Mouse (Mus musculus): ENCODE results near the gene Thap7. TPM values are rescaled to one million over a fixed set of nuclear protein-coding genes. Genes with fewer than 3 reads are reported as not detected.

The Thap7 gene
- polyA plus RNA-seq, 1 experiment = 115 TPM

- peak overlapping the region; percentile 33 for H3K4me3 ChIP-seq (ENCODE audit: insufficient read depth, low read depth, low read length)
- H3K27me3 ChIP-seq (replicated peaks; ENCODE audit: control insufficient read depth, insufficient read depth, low read length) = no peaks in the 10 kb centered on the region
- DNase-seq = peak; percentile 89
- no peaks in the 10 kb centered on the region; the same call in 1 of the 2 replicates for H3K4me1 ChIP-seq (ENCODE audit: control insufficient read depth, insufficient read depth, low read length)
- no peaks in the 10 kb centered on the region for H3K36me3 ChIP-seq (ENCODE audit: control insufficient read depth, insufficient read depth, low read length)
- no peak overlapping the region for H3K27ac ChIP-seq (ENCODE audit: insufficient read depth, low read depth, low read length)
- TF ChIP-seq POLR2A (IDR thresholded peaks at IDR 0.05; ENCODE audit: low read depth, low read length) (peak; percentile 26), CTCF (conservative IDR thresholded peaks at IDR 0.05; ENCODE audit: insufficient read depth, insufficient read length, low read depth, low read length) (no peak)
- WGBS = 13% methylated on average over 18 of the region's 18 CpGs
Measured at GRCm38 (mm10) chr16:17553910-17554685, 23.2 kb upstream of the Thap7 start.

- Histone ChIP-seq H3K27ac (ENCODE audit: insufficient read depth, low read depth, low read length) (no peak overlapping the region), H3K4me3 (ENCODE audit: insufficient read depth, low read depth, low read length) (no peak overlapping the region), H3K36me3 (ENCODE audit: control insufficient read depth, insufficient read depth, low read length) (no peaks in the 10 kb centered on the region), H3K27me3 (replicated peaks; ENCODE audit: control insufficient read depth, insufficient read depth, low read length) (no peaks in the 10 kb centered on the region), H3K4me1 (ENCODE audit: control insufficient read depth, insufficient read depth, low read length) (no peaks in the 10 kb centered on the region; the same call in 1 of the 2 replicates)
- WGBS = 77% methylated on average over 7 of the region's 7 CpGs
- TF ChIP-seq CTCF (conservative IDR thresholded peaks at IDR 0.05; ENCODE audit: insufficient read depth, insufficient read length, low read depth, low read length) (no peak), POLR2A (IDR thresholded peaks at IDR 0.05; ENCODE audit: low read depth, low read length) (no peak)
- DNase-seq = no peak
Measured at GRCm38 (mm10) chr16:17552837-17553236, 21.9 kb upstream of the Thap7 start.

- H3K4me3 ChIP-seq (ENCODE audit: insufficient read depth, low read depth, low read length) = no peak overlapping the region
- H3K4me1 ChIP-seq (ENCODE audit: control insufficient read depth, insufficient read depth, low read length) = no peaks in the 10 kb centered on the region
- no peak for DNase-seq
- H3K27ac ChIP-seq (ENCODE audit: insufficient read depth, low read depth, low read length) = no peak overlapping the region
- TF ChIP-seq POLR2A (IDR thresholded peaks at IDR 0.05; ENCODE audit: low read depth, low read length) (no peak), CTCF (conservative IDR thresholded peaks at IDR 0.05; ENCODE audit: insufficient read depth, insufficient read length, low read depth, low read length) (no peak)
- no peaks in the 10 kb centered on the region for H3K27me3 ChIP-seq (replicated peaks; ENCODE audit: control insufficient read depth, insufficient read depth, low read length)
- 74% methylated on average over 2 of the region's 2 CpGs for WGBS
- H3K36me3 ChIP-seq (ENCODE audit: control insufficient read depth, insufficient read depth, low read length) = no peaks in the 10 kb centered on the region
Measured at GRCm38 (mm10) chr16:17542632-17543031, 11.7 kb upstream of the Thap7 start.

- Histone ChIP-seq H3K27ac (ENCODE audit: insufficient read depth, low read depth, low read length) (no peak overlapping the region), H3K4me1 (ENCODE audit: control insufficient read depth, insufficient read depth, low read length) (peaks cover 3% of the 10 kb centered on the region; the same call in 1 of the 2 replicates), H3K27me3 (replicated peaks; ENCODE audit: control insufficient read depth, insufficient read depth, low read length) (no peaks in the 10 kb centered on the region), H3K4me3 (ENCODE audit: insufficient read depth, low read depth, low read length) (no peak overlapping the region), H3K36me3 (ENCODE audit: control insufficient read depth, insufficient read depth, low read length) (no peaks in the 10 kb centered on the region)
- TF ChIP-seq POLR2A (IDR thresholded peaks at IDR 0.05; ENCODE audit: low read depth, low read length) = no peak
- no peak for TF ChIP-seq CTCF (conservative IDR thresholded peaks at IDR 0.05; ENCODE audit: insufficient read depth, insufficient read length, low read depth, low read length)
- 87% methylated on average over 3 of the region's 3 CpGs for WGBS
- peak; percentile 28 for DNase-seq
Measured at GRCm38 (mm10) chr16:17536584-17536983, 5.6 kb upstream of the Thap7 start.

- peak; percentile 21 for DNase-seq
- H3K36me3 ChIP-seq (ENCODE audit: control insufficient read depth, insufficient read depth, low read length) = no peaks in the 10 kb centered on the region
- WGBS = 72% methylated on average over 14 of the region's 14 CpGs
- H3K27me3 ChIP-seq (replicated peaks; ENCODE audit: control insufficient read depth, insufficient read depth, low read length) = no peaks in the 10 kb centered on the region
- peaks cover 9% of the 10 kb centered on the region for H3K4me1 ChIP-seq (ENCODE audit: control insufficient read depth, insufficient read depth, low read length)
- no peak overlapping the region for H3K27ac ChIP-seq (ENCODE audit: insufficient read depth, low read depth, low read length)
- TF ChIP-seq CTCF (conservative IDR thresholded peaks at IDR 0.05; ENCODE audit: insufficient read depth, insufficient read length, low read depth, low read length) (no peak), POLR2A (IDR thresholded peaks at IDR 0.05; ENCODE audit: low read depth, low read length) (no peak)
- H3K4me3 ChIP-seq (ENCODE audit: insufficient read depth, low read depth, low read length) = no peak overlapping the region
Measured at GRCm38 (mm10) chr16:17532676-17533329, 1.9 kb upstream of the Thap7 start.

GRCm38 (mm10) chr16:17532271-17532670, 1.3 kb upstream of the Thap7 start:
- 56% methylated on average over 4 of the region's 4 CpGs for WGBS
- peak; percentile 63 for DNase-seq
- H3K36me3 ChIP-seq (ENCODE audit: control insufficient read depth, insufficient read depth, low read length) = no peaks in the 10 kb centered on the region
- no peaks in the 10 kb centered on the region for H3K27me3 ChIP-seq (replicated peaks; ENCODE audit: control insufficient read depth, insufficient read depth, low read length)
- no peak overlapping the region for H3K27ac ChIP-seq (ENCODE audit: insufficient read depth, low read depth, low read length)
- no peak overlapping the region for H3K4me3 ChIP-seq (ENCODE audit: insufficient read depth, low read depth, low read length)
- H3K4me1 ChIP-seq (ENCODE audit: control insufficient read depth, insufficient read depth, low read length) = peaks cover 9% of the 10 kb centered on the region
- peak; percentile 69 for TF ChIP-seq CTCF (conservative IDR thresholded peaks at IDR 0.05; ENCODE audit: insufficient read depth, insufficient read length, low read depth, low read length)
- no peak for TF ChIP-seq POLR2A (IDR thresholded peaks at IDR 0.05; ENCODE audit: low read depth, low read length)

- Histone ChIP-seq H3K4me3 (ENCODE audit: insufficient read depth, low read depth, low read length) (peak overlapping the region; percentile 79), H3K36me3 (ENCODE audit: control insufficient read depth, insufficient read depth, low read length) (no peaks in the 10 kb centered on the region), H3K4me1 (ENCODE audit: control insufficient read depth, insufficient read depth, low read length) (peaks cover 12% of the 10 kb centered on the region), H3K27ac (ENCODE audit: insufficient read depth, low read depth, low read length) (peak overlapping the region; percentile 83), H3K27me3 (replicated peaks; ENCODE audit: control insufficient read depth, insufficient read depth, low read length) (no peaks in the 10 kb centered on the region)
- 6% methylated on average over 17 of the region's 17 CpGs for WGBS
- peak; percentile 23 for DNase-seq
- TF ChIP-seq CTCF (conservative IDR thresholded peaks at IDR 0.05; ENCODE audit: insufficient read depth, insufficient read length, low read depth, low read length) (no peak), POLR2A (IDR thresholded peaks at IDR 0.05; ENCODE audit: low read depth, low read length) (no peak)
Measured at GRCm38 (mm10) chr16:17529981-17530586, 852 bp downstream of the Thap7 start.
